Mouse (Mus musculus) left cerebral cortex, postnatal 4 days (tissue): Measurements from ENCODE around the gene Metap1d. TPM values are rescaled to one million over a fixed set of nuclear protein-coding genes. Genes with fewer than 3 reads are reported as not detected.

ENCODE experiments used
- DNase-seq: peaks from one replicate; pipeline ENCODE4 v3.0.0-alpha.2; 2022
- intact Hi-C: fragments of 180-260 bp; cut with DNase I; formaldehyde crosslinking; loops from one replicate; pipeline ENCODE4 v1.15.1; 2025
- total RNA-seq, 2 experiments: library from RNA; stranded (reverse); gene quantifications; 2 replicates each; pipeline ENCODE4 v1.2.3; 2021

Metap1d gene
- total RNA-seq, 2 experiments from 2014 or later, result 21.8 to 23.2 TPM

- DNase-seq, result peak; percentile 37
Observed at GRCm38 (mm10) chr2:71474345-71474744, 21.3 kb downstream of the Metap1d start.

GRCm38 (mm10) chr2:71475311-71475710 lies 22.2 kb downstream of the Metap1d start:
- intact Hi-C loops, result no loop called here
- DNase-seq, result no peak

More at GRCm38 (mm10) chr2:71474345-71474744, 21.3 kb downstream of the Metap1d start:
- intact Hi-C loops, result no loop called here

- intact Hi-C loops, result no loop called here
- DNase-seq, result no peak
Observed at GRCm38 (mm10) chr2:71475760-71476159, 22.7 kb downstream of the Metap1d start.

- DNase-seq, result no peak
- intact Hi-C loops, result no loop called here
Observed at GRCm38 (mm10) chr2:71477787-71478186, 24.7 kb downstream of the Metap1d start.

GRCm38 (mm10) chr2:71479917-71480316 lies 26.8 kb downstream of the Metap1d start:
- intact Hi-C loops, result no loop called here
- DNase-seq, result no peak

DNA sequence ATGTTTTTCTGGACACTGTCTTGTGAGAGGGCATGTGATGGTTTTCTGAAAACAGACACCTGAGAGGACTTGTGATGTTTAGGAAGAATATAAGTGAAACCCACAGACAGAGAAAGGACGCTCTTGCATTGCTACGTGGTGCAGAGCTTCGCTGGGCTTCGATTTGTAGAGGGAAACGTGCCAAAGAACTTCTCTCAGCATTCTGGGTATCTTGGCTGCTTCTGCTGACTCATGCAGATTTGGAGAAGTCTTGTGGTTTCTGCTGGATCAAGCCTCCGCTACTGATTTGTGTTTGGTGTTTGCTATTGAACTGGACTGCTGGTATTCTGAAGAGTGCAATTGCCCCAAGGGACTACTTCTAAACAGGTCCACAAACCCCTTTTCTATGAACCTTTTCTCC lies 28.7 kb downstream of the Metap1d start:
- no peak for DNase-seq
- intact Hi-C loops, result no loop called here

GRCm38 (mm10) chr2:71483046-71483716 lies 30.1 kb downstream of the Metap1d start:
- intact Hi-C loops, result no loop called here
- DNase-seq, result no peak

DNA sequence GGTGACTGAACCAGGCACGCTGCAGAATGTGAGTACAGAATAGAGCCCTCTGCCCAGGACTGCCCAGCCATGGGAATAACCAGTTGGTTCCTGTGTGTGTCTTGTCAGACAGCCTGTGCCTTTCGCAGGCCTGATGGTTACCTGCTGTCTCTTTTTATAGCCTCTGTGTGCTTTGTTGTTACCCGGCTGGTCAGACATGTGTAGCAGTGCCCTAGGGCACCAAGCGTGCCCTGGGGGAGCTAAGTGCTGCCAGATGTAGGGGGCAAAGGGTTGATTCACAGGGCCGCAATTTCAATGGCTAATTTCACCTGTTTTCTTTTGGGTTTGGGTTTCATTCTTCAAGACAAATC lies 30.6 kb downstream of the Metap1d start:
- intact Hi-C loops, result no loop called here
- DNase-seq, result no peak

DNA sequence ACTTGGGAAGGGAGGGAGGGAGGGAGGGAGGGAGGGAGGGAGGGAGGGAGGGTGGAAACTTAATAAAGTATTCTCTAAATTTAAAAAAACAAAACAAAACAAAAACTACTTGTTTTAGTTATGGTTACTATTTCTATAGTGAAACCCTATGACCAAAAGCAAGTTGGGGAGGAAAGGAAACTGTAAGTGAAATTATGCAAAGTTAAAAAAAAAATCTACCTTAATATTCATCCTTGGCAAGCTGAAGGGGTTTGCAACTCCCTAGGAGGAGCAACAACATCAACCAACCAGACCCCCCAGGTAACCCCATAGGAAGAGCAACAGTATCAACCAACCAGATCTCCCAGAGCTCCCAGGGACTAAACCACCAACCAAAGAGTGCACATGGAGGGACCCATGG lies 38.2 kb downstream of the Metap1d start:
- intact Hi-C loops, result no loop called here
- DNase-seq, result no peak

DNA sequence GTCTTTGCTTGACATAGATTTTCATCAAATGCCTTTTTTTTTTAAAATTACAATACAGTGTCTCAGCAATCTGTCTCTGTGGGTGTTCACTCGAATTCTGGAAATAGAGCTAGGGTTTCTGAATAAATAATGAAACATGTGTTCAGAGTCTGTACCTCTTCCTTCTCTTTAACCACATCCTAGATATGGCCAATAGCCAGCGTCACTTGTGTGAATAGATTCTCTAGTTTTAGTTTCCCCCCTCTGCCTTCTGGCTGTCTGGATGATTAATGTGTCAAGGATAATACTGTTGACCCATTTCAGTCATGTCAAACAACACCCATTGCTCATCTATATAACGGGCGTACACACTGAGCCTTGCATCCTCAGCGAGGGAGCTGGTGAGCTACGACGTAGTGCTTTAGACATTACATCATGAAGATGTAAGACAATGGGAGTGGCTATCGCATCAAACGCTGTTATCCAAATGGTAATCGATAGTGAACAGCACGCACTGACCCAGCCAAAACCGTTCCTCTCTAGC lies 40.1 kb downstream of the Metap1d start:
- intact Hi-C loops, result no loop called here

DNA sequence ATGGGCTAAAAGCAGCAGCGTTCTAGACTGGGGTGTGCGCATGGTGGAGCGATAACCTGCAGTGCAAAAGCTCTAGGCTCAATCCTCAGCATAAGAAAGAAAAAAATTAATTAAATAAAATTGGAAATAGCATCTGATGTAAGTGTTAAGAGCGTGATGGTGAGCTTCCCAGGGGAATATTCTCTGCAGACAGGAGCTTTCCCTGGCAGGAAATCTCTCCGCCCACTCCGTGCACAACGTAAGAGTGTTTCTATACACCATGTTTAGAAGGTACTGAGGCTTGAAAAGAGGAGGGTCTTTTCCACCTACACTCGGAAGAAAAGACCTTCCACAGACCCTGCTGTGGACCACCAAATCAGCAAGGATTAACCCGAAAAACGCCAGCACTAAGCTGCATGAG lies 41.4 kb downstream of the Metap1d start:
- intact Hi-C loops, result no loop called here
- DNase-seq, result no peak

More for the DNA sequence above, 40.1 kb downstream of the Metap1d start:
- DNase-seq, result no peak

DNA sequence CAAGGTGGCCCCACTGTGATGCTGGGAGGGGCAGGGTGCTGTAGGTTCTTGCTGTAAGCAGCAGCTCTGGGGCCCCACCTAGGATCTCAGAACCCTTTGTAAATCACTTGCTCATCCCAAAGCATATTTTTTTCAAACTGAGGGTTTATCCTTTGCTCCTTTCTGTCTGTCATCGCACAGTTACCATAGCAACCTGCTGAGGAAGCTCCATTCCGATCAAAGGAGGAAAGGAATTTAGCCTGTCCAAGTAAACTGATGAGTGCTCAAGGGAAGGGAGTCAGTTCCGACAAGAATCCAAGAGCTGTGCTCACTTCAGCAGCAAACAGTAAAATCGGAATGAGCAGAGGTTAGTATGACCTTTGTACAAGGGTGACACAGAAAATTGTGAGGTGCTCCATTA lies 41.9 kb downstream of the Metap1d start:
- DNase-seq, result no peak
- intact Hi-C loops, result no loop called here

- intact Hi-C loops, result no loop called here
- DNase-seq, result no peak
Observed at GRCm38 (mm10) chr2:71497175-71497574, 44.1 kb downstream of the Metap1d start.

DNA sequence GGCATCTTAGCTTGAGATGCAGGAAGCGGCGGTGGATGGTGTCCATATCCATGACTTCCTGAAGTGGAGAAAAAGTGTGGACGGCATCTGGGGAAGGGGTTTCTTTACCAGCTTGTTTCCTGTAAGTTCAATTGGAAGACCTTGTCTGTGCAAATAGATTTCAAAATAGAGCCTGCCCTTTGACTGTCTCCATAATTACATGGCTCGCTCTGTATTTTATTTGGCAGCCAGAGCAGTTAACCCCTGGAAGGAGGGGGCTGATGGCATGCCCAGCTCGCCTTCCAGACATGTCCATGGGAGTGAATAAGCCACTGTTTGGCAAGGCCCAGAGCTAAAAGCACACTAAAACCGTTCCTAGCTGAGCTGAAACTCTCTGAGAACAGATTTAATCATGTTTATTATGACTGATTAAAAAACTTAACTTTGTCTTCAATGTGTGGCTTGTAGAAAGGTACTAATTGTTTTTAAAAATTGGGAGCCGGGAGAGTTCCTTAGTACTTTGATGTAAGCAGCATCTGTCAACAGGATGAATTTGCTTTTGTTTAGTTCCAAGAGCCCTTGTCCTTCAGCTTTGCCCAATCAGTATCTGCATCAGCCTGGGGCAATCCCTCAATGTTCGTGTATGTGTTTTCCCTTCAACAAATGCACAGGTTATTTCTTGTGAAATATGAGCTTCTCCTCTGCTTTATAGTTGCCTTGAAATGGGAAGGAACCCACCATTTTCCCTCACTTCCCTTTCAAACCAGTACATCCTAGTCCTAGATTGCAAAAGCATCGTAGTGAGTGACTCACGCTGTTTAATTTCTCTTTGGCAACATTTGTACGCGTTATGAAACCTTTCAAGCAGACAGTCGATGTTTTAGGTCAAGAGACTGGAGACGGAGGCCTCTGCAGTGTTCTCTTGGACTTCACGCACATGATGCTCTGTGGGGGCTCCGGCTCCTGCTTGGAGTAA lies 46.5 kb downstream of the Metap1d start:
- intact Hi-C loops, result no loop called here
- DNase-seq, result peak; percentile 9

- intact Hi-C loops, result no loop called here
- DNase-seq, result no peak
Observed at GRCm38 (mm10) chr2:71504852-71505251, 51.8 kb downstream of the Metap1d start.

DNA sequence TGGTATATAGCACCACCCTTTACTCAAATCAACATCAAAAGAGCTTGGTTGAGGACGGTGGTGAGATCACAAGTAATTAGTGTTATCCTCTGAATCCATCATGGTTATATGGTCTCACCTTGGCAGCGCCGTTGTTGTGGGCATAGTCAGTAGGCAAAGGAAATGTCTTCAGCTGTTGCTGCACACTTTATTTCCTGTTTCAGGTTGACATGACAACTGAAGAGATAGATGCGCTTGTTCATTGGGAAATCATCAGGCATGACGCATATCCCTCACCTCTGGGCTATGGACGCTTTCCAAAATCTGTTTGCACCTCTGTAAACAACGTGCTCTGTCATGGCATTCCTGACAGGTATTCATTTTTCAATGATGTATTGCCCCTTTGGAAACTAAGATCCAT lies 58.1 kb downstream of the Metap1d start:
- no peak for DNase-seq
- intact Hi-C loops, result no loop called here

GRCm38 (mm10) chr2:71512326-71512725 lies 59.2 kb downstream of the Metap1d start:
- intact Hi-C loops, result no loop called here
- DNase-seq, result no peak

DNA sequence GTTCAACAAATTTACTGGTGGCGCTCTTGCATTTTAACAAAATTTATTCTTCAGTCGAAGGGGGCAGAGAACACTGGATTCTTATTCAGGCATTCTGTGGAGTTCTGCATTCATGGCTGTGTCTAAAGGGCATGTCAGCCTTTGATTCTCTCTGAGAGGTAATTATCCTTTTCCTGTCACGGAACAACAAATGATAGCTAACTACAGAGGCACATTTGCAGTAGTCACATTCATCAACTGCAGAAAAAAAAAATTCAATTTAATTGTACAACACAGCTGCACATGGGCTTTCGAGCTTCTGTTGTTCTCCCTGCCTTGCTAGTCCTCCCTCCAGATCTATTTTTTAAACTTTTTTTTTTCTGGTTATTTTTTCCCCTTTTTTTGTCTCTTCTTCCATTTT lies 63.9 kb downstream of the Metap1d start:
- no peak for DNase-seq
- intact Hi-C loops, result no loop called here

- intact Hi-C loops, result no loop called here
- DNase-seq, result no peak
Observed at GRCm38 (mm10) chr2:71517466-71518099, 64.5 kb downstream of the Metap1d start.

- intact Hi-C loops, result loop anchor here (10.0 kb wide), 1 partner anchor 268 kb away; no protein-coding TSS in a partner anchor
- DNase-seq, result no peak
Observed at GRCm38 (mm10) chr2:71522871-71523270, 69.8 kb downstream of the Metap1d start.

DNA sequence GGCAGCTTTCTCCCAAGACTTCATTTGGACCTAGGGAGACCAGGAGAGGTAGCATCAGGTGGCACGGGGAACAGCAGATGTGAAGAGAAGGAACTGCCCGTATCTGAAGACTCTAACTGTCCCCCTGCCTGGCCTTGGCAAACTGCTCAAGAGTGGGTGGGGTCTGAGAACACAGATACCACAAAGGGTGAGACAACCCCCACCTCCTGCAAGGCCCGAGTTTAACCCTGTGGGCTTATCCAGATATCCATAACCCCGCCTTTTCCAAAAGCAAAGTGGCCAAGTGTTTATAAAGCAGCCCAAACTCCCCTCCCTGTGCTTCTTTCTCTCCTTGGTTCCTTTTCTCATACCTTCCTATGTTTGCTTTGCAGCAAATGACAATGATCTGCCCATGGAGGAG lies 70.4 kb downstream of the Metap1d start:
- no peak for DNase-seq
- intact Hi-C loops, result loop anchor here (10.0 kb wide), 1 partner anchor 269 kb away; no protein-coding TSS in a partner anchor
